Mouse (Mus musculus): ENCODE measurements around the gene 2010111I01Rik. TPM values are rescaled to one million over a fixed set of nuclear protein-coding genes. Genes with fewer than 3 reads are reported as not detected.
"Not testable (repeated sequence)": the region's sequence is repeated elsewhere in the genome, so short reads cannot be mapped to it uniquely, and the experiment has no call there.

The 2010111I01Rik gene
- 107 and 122 TPM in 2 replicates for polyA plus RNA-seq (2016; fragmentation: Nextera tagmentation; extraction: Ambion mirVana)

DNA sequence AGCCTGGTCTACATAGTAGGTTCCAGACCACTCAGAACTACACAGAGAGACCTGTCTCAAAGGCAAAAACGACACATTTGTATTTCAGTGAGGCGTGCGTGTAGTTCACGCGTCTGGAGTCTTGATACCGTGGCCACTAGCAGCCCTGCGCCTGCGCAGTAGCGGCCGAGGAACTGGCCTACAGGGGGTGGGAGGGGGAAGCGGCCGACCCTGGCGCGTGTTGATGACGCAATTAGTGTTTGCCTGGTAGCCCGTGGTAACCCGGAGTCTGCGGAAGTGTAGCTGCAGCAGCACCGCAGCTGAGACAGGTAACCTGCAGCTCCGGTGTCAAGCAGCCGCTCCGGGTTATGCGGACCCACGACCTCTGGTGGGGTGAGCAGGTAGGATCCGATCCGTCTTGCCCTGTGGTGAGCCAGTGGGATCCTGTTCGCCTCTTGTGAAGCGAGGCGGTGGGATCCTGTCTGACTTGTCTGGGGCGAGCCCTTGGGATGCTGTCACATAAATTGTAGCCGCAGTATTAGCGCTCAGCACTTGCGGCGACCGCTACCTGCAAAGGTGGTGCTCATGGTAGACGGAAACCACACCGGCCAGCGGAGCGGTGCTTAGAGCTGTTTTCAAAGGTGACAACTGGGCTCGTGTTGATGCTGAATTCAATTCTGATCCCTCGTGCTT, at the start of gene 2010111I01Rik:
TSS of gene 2010111I01Rik (plus strand) at position 254 of the 672 bp plus-strand sequence.
- Histone ChIP-seq H3K4me1 (peaks cover 21% of the 10 kb centered on the region; the same call in 1 of the 2 replicates), H3K27me3 (ENCODE audit: low read depth, poor library complexity, severe bottlenecking) (no peaks in the 10 kb centered on the region), H3K4me3 (peak within 1 kb of the TSS; percentile 68), H3K36me3 (no peaks in the 10 kb centered on the region), H3K27ac (peak within 1 kb of the TSS; percentile 84), H3K9me3 (replicated peaks) (no peaks in the 10 kb centered on the region)
- DNase-seq (ENCODE audit: low spot score) = peak; percentile 99
- WGBS = under 1% methylated on average over 41 of the region's 41 CpGs

DNA sequence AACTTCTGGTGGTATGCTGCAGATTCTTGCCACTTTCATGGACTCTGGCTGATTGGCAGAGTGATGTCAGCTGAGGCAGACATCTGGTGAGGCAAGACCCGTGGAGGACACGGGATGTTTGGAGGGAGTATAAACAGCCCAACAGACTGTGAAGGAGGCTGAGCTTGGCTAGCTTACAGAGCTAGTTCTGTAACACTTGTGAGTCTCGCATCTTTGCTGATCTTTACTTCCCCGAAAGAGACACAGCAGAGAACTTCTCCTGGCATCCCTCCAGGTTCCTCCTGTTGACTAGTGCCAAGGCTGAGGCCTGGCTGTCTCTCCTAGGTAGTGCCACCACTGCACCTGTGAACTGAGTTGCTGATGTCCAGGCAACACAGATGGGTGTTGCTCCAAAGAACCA, 48.0 kb upstream of the 2010111I01Rik start:
- H3K4me3 ChIP-seq = no peak overlapping the region
- H3K27ac ChIP-seq = no peak overlapping the region
- no peaks in the 10 kb centered on the region for H3K9me3 ChIP-seq (replicated peaks)
- H3K4me1 ChIP-seq = no peaks in the 10 kb centered on the region
- no peaks in the 10 kb centered on the region for H3K27me3 ChIP-seq (ENCODE audit: low read depth, poor library complexity, severe bottlenecking)
- 79% methylated on average over 4 of the region's 4 CpGs for WGBS
- no peaks in the 10 kb centered on the region for H3K36me3 ChIP-seq
- DNase-seq (ENCODE audit: low spot score) = no peak

DNA sequence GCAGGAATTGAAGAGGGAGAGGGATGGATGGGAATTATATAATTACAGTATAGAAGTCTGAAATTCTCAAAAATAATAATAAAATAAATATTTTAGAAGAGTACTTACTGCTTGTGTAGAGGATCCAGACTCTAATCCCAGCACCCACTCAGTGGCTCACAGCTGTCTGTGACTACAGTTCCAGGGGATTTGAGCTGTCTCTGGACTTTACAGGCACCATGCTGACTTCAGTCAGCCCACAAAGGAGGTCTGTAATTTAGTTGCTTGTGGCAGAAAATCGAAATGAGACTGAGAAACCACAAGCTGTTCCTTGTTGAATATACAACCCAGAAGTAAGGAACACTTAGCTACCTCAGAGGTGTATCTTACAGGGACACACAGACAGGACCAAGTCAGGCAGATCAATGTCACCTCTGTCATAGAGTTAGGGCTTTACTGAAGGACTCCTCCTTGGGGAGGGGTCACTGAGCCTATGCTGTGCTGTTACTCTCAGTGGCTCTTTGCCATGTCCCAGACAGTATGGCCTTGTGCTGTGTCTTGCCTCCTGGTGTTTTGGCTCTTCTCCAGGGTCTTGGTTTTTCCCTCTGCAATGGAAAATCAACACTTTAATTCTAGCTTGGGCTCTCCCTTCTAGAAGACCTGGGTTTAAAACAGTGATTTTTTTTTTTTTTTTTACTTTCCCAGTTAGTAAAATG, 47.1 kb upstream of the 2010111I01Rik start:
- no peaks in the 10 kb centered on the region for H3K27me3 ChIP-seq (ENCODE audit: low read depth, poor library complexity, severe bottlenecking)
- no peaks in the 10 kb centered on the region for H3K36me3 ChIP-seq
- no peak for DNase-seq (ENCODE audit: low spot score)
- H3K27ac ChIP-seq = no peak overlapping the region
- H3K4me1 ChIP-seq = no peaks in the 10 kb centered on the region
- 53% methylated on average over 1 of the region's 1 CpGs for WGBS
- no peaks in the 10 kb centered on the region for H3K9me3 ChIP-seq (replicated peaks)
- no peak overlapping the region for H3K4me3 ChIP-seq

DNA sequence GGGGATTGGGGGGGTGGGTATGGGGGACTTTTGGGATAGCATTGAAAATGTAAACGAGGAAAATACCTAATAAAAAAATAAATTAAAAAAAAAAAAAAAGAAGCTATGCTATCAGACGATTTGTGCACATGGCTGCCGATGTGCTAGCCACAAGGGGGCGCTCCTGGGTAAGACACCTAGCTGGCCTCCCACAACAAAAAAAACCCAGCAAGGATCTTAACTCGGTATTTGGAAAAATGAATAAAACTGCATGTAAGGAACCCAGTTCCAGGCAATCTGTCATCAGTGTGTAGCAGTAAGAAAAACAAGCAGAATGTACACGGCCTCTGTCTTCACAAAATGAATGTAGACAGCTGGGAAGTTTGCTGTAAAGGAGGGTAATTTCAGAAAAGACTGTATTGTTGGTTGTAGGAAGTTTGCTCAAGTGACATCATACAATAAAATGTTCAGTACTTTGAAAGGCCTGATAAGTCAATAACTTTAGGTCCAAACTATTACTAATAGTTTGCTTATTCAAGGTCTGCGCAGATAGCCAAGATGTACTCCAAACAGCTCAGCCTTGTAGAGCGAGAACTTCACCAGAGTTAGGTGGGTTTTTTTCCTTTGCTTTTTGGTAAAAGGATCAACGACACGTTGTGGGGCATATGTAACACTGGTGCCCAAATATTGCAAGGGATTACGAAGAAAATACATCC, 44.9 kb upstream of the 2010111I01Rik start:
- H3K4me1 ChIP-seq = peaks cover 9% of the 10 kb centered on the region; the same call in 1 of the 2 replicates
- H3K27me3 ChIP-seq (ENCODE audit: low read depth, poor library complexity, severe bottlenecking) = no peaks in the 10 kb centered on the region
- peak; percentile 85 for DNase-seq (ENCODE audit: low spot score)
- H3K4me3 ChIP-seq = no peak overlapping the region
- 39% methylated on average over 11 of the region's 11 CpGs for WGBS
- no peaks in the 10 kb centered on the region for H3K9me3 ChIP-seq (replicated peaks)
- no peaks in the 10 kb centered on the region for H3K36me3 ChIP-seq
- H3K27ac ChIP-seq = no peak overlapping the region

DNA sequence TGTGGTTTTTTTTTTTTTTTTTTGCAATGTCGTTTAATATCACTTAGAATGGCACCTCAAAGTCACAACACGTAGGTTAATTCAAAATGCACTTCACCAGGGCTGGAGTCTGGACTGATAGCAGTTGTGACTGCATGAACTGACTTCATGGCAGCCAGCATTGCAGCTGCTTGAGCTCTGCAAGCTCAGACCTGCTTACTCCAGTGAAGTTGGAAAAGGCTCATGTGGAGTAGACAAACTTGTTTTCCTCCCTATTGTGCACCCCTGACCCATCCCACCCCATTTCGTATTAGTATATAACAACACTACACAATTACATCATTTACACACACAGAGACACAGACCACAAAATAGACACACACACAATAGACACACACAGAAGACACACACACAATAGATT, 42.0 kb upstream of the 2010111I01Rik start:
- H3K27me3 ChIP-seq (ENCODE audit: low read depth, poor library complexity, severe bottlenecking) = no peaks in the 10 kb centered on the region
- no peaks in the 10 kb centered on the region for H3K36me3 ChIP-seq
- H3K9me3 ChIP-seq (replicated peaks) = no peaks in the 10 kb centered on the region
- 84% methylated on average over 3 of the region's 3 CpGs for WGBS
- H3K4me3 ChIP-seq = no peak overlapping the region
- H3K4me1 ChIP-seq = peaks cover 12% of the 10 kb centered on the region; the same call in 1 of the 2 replicates
- H3K27ac ChIP-seq = no peak overlapping the region
- DNase-seq (ENCODE audit: low spot score) = no peak

DNA sequence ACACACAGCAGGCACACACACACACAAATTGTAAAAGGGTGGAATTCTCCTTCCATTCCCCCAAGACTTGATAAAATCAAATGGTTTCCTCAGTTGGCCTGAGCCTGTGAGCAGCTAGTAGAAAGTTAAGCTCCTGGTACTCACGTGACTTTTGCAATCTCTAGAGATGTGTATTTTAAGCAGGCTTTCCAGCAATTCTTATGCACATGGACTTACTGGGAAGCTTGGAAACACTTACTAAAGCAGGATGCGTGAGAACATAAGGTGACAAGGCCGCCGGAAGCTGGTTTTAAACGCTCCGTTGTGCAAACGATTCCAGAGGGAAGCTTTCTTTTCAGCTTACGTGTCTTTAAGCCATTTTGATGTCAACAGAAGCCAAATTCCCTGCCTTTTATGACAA, 41.5 kb upstream of the 2010111I01Rik start:
- no peak for DNase-seq (ENCODE audit: low spot score)
- no peaks in the 10 kb centered on the region for H3K27me3 ChIP-seq (ENCODE audit: low read depth, poor library complexity, severe bottlenecking)
- no peak overlapping the region for H3K27ac ChIP-seq
- H3K36me3 ChIP-seq = no peaks in the 10 kb centered on the region
- no peak overlapping the region for H3K4me3 ChIP-seq
- H3K4me1 ChIP-seq = peaks cover 12% of the 10 kb centered on the region; the same call in 1 of the 2 replicates
- H3K9me3 ChIP-seq (replicated peaks) = no peaks in the 10 kb centered on the region
- 87% methylated on average over 8 of the region's 8 CpGs for WGBS

DNA sequence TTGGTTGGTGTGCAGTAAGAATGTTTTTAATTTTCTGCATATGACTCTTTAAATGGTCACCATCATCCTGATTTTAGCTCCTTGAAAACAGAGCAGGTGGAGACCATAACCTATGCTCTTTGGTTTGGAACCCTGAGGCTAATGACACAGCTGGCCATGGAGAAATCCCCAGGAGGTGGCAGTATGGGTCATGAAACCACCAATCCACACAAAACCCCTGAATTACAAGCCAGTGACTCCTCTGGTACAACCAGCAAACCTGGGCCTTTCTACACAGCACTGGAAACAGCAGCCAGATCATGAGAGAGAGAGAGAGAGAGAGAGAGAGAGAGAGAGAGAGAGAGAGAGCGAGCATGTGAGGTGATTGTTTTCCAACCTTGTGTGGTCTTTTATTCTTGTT, 38.2 kb upstream of the 2010111I01Rik start:
- H3K9me3 ChIP-seq (replicated peaks) = no peaks in the 10 kb centered on the region
- no peaks in the 10 kb centered on the region for H3K27me3 ChIP-seq (ENCODE audit: low read depth, poor library complexity, severe bottlenecking)
- DNase-seq (ENCODE audit: low spot score) = peak; percentile 65
- WGBS = 63% methylated on average over 1 of the region's 1 CpGs
- H3K4me3 ChIP-seq = no peak overlapping the region
- H3K36me3 ChIP-seq = no peaks in the 10 kb centered on the region
- no peak overlapping the region for H3K27ac ChIP-seq
- H3K4me1 ChIP-seq = peaks cover 12% of the 10 kb centered on the region; the same call in 1 of the 2 replicates

DNA sequence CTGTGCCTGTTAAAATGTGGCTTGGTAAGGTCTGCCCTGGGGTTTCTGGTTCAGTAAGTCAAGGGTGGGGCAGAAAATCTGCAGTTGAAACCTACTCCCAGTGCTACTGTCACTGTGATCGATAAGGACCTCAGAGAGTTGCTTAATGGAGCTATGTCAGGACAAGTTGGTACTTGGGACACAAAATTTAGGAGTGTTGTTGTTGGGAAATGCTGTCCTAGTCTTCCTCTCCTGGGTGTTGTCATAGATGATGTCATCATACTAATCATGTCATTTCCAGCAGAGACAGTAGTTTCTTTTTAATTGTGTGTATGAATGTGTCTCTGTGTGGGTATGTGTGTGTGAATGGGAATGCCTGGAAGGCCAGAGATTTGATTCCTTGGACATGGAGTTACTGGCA, 37.2 kb upstream of the 2010111I01Rik start:
- Histone ChIP-seq H3K27ac (no peak overlapping the region), H3K27me3 (ENCODE audit: low read depth, poor library complexity, severe bottlenecking) (no peaks in the 10 kb centered on the region), H3K4me1 (peaks cover 12% of the 10 kb centered on the region; the same call in 1 of the 2 replicates), H3K4me3 (no peak overlapping the region), H3K9me3 (replicated peaks) (no peaks in the 10 kb centered on the region), H3K36me3 (no peaks in the 10 kb centered on the region)
- no peak for DNase-seq (ENCODE audit: low spot score)
- 90% methylated on average over 1 of the region's 1 CpGs for WGBS

DNA sequence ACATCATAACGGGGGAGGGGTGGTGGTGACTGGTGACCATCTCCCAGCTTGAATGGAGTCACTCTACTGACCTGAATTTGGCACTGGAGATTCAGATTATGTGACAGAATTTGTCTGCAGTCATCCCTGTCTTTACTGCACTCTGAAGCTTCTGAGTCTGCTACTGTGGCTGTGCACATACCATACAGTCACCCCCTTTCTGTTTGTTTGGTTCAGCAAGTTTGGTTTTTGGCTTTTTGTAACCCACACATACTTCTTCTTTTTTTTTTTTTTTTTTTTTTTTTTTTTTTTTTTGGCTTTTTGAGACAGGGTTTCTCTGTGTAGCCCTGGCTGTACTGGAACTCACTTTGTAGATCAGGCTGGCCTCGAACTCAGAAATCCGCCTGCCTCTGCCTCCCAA, 35.5 kb upstream of the 2010111I01Rik start:
- not testable (repeated sequence) for H3K4me3 ChIP-seq; H3K27ac ChIP-seq; DNase-seq (ENCODE audit: low spot score); H3K27me3 ChIP-seq (ENCODE audit: low read depth, poor library complexity, severe bottlenecking); H3K4me1 ChIP-seq; H3K9me3 ChIP-seq (replicated peaks); H3K36me3 ChIP-seq
- WGBS = 93% methylated on average over 3 of the region's 3 CpGs

DNA sequence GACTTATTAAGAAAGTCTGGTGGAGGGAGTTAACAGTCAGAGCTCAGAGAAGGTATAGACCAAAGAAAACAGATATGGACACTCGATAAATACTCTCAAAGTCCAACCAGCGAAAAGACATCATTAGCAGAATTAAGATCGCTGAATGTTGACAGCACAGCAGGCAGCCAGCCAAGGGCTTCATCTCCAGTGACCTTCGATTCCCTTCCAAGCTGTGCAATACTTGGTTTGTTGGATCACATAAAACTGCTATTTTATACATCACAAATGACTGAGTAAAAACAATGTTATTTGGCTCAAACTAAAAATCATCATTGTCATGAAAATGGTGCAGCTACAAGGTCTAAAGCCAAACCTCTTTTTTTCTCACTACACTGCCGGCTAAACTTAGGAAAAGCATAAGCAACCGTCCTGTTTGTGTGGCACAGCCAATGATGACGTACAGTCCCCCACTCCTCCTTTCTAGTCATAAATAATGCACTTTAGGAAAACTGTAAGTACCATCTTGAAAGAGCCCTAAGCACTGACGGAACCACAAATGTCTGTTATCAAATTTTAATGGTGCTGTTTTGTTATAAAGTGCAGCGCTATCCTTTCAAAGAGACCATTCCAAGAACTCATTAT, 34.8 kb upstream of the 2010111I01Rik start:
- no peaks in the 10 kb centered on the region for H3K27me3 ChIP-seq (ENCODE audit: low read depth, poor library complexity, severe bottlenecking)
- no peaks in the 10 kb centered on the region for H3K36me3 ChIP-seq
- no peaks in the 10 kb centered on the region for H3K9me3 ChIP-seq (replicated peaks)
- no peak for DNase-seq (ENCODE audit: low spot score)
- H3K4me3 ChIP-seq = no peak overlapping the region
- H3K4me1 ChIP-seq = peaks cover 2% of the 10 kb centered on the region; the same call in 1 of the 2 replicates
- H3K27ac ChIP-seq = no peak overlapping the region
- WGBS = 91% methylated on average over 9 of the region's 9 CpGs

DNA sequence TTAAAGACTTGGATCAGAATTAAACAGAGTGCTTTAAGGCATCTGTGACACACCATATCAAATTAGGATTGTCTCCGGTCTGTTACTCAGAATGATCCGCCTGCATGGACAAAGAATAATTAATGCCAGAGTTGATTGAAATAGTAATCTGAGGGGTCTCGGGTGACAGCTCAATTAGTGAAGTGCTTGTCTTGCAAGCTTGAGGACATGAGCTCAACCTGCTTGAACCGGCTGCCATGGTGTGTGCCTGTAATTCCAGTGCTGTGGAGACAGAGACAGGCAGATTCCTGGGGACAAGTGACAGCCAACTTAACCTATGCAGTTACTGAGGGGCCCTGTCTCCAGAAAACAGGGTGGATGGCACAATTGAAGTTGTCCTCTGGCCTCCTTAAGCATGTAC, 32.2 kb upstream of the 2010111I01Rik start:
- 79% methylated on average over 4 of the region's 4 CpGs for WGBS
- Histone ChIP-seq H3K4me3 (no peak overlapping the region), H3K9me3 (replicated peaks) (no peaks in the 10 kb centered on the region), H3K27me3 (ENCODE audit: low read depth, poor library complexity, severe bottlenecking) (no peaks in the 10 kb centered on the region), H3K27ac (no peak overlapping the region), H3K4me1 (no peaks in the 10 kb centered on the region), H3K36me3 (no peaks in the 10 kb centered on the region)
- DNase-seq (ENCODE audit: low spot score) = no peak

DNA sequence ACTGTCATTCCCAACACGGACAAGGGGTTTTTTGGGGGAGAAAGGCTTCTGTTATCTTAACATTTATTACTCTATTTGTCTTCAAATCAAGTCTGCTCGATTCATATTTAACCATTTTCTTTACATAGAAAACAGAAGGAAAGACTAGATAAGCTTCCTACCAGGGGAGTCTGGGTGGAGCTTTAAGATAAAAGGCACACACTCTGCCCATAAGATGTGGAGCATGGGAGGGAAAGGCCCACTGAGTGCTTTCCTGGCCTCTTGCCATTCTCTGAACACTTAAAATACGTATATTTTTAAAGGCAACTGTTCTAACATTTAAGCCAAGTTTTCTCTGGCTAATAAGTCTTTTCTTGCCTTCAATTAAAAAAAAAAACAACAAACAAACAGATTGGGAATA, 25.3 kb upstream of the 2010111I01Rik start:
- WGBS = 85% methylated on average over 3 of the region's 3 CpGs
- H3K9me3 ChIP-seq (replicated peaks) = no peaks in the 10 kb centered on the region
- no peak overlapping the region for H3K27ac ChIP-seq
- H3K4me3 ChIP-seq = no peak overlapping the region
- peaks cover 17% of the 10 kb centered on the region for H3K4me1 ChIP-seq
- no peaks in the 10 kb centered on the region for H3K27me3 ChIP-seq (ENCODE audit: low read depth, poor library complexity, severe bottlenecking)
- H3K36me3 ChIP-seq = no peaks in the 10 kb centered on the region
- DNase-seq (ENCODE audit: low spot score) = no peak
